Mouse (Mus musculus): ENCODE results near the gene Nkapd1. TPM values are rescaled to one million over a fixed set of nuclear protein-coding genes. Genes with fewer than 3 reads are reported as not detected.
A peak's percentile ranks its signal among the peaks of the same experiment; 100 is the strongest.

The Nkapd1 gene
- 20.2 and 21.3 TPM in 2 replicates for polyA plus RNA-seq (2014; fragmentation: Nextera tagmentation; extraction: Ambion mirVana)

GRCm38 (mm10) chr9:50616766-50617603 is at the start of gene Nkapd1, which contains the start of gene Pih1d2:
Nkapd1 (minus strand) TSS chr9:50617464.
Pih1d2 (plus strand) TSS chr9:50617321.
- Histone ChIP-seq H3K4me3 (ENCODE audit: low read depth, low read length) (peak within 1 kb of the TSS; percentile 92), H3K27me3 (ENCODE audit: control insufficient read depth, insufficient read depth, low read length) (no peaks in the 10 kb centered on the region), H3K27ac (ENCODE audit: low read depth, low read length) (peak within 1 kb of the TSS; percentile 95), H3K4me1 (ENCODE audit: control insufficient read depth, insufficient read depth, low read length) (peaks cover 5% of the 10 kb centered on the region; the same call in 1 of the 2 replicates), H3K9ac (ENCODE audit: low read depth, low read length) (peak within 1 kb of the TSS; percentile 91), H3K36me3 (ENCODE audit: control insufficient read depth, insufficient read depth, low read length) (peaks cover 13% of the 10 kb centered on the region; the same call in 1 of the 2 replicates), H3K4me2 (peak within 1 kb of the TSS; percentile 79), H3K9me3 (replicated peaks; ENCODE audit: control insufficient read depth, low read length) (no peaks in the 10 kb centered on the region)
- peak; percentile 87 for ATAC-seq (replicated peaks; ENCODE audit: insufficient number of reproducible peaks, low FRiP score, low TSS enrichment)
- WGBS (ENCODE audit: insufficient replicate concordance) = under 1% methylated on average over 80 of the region's 81 CpGs

DNA sequence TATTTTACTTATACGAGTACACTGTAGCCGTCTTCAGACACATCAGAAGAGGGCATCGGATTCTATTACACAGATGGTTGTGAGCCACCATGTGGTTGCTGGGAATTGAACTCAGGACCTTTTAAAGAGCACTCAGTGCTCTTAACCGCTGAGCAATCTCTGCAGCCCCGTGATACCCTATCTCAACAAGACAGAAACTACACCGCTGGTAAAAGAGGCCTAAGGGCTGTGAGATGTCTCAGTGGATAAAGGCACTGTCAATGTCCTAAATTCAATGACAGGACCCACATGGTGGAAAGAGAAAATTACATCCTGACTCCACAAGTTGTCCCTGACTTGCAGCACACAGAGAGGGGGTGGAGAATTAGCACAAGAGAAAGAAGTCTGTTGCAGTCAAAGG is 49.2 kb upstream of the Nkapd1 start:
- Histone ChIP-seq H3K27ac (ENCODE audit: low read depth, low read length) (no peak overlapping the region), H3K9me3 (replicated peaks; ENCODE audit: control insufficient read depth, low read length) (no peaks in the 10 kb centered on the region), H3K4me2 (no peak overlapping the region), H3K4me3 (ENCODE audit: low read depth, low read length) (no peak overlapping the region), H3K4me1 (ENCODE audit: control insufficient read depth, insufficient read depth, low read length) (no peaks in the 10 kb centered on the region), H3K9ac (ENCODE audit: low read depth, low read length) (no peak overlapping the region), H3K36me3 (ENCODE audit: control insufficient read depth, insufficient read depth, low read length) (no peaks in the 10 kb centered on the region; the same call in 1 of the 2 replicates), H3K27me3 (ENCODE audit: control insufficient read depth, insufficient read depth, low read length) (no peaks in the 10 kb centered on the region)
- 64% methylated on average over 6 of the region's 6 CpGs for WGBS (ENCODE audit: insufficient replicate concordance)
- no peak for ATAC-seq (replicated peaks; ENCODE audit: insufficient number of reproducible peaks, low FRiP score, low TSS enrichment)

GRCm38 (mm10) chr9:50664826-50665225 is 47.6 kb upstream of the Nkapd1 start:
- Histone ChIP-seq H3K4me3 (ENCODE audit: low read depth, low read length) (no peak overlapping the region), H3K4me2 (no peak overlapping the region), H3K36me3 (ENCODE audit: control insufficient read depth, insufficient read depth, low read length) (no peaks in the 10 kb centered on the region; the same call in 1 of the 2 replicates), H3K4me1 (ENCODE audit: control insufficient read depth, insufficient read depth, low read length) (no peaks in the 10 kb centered on the region), H3K27me3 (ENCODE audit: control insufficient read depth, insufficient read depth, low read length) (no peaks in the 10 kb centered on the region), H3K9me3 (replicated peaks; ENCODE audit: control insufficient read depth, low read length) (no peaks in the 10 kb centered on the region), H3K27ac (ENCODE audit: low read depth, low read length) (no peak overlapping the region), H3K9ac (ENCODE audit: low read depth, low read length) (no peak overlapping the region)
- WGBS (ENCODE audit: insufficient replicate concordance) = 80% methylated on average over 5 of the region's 5 CpGs
- no peak for ATAC-seq (replicated peaks; ENCODE audit: insufficient number of reproducible peaks, low FRiP score, low TSS enrichment)

DNA sequence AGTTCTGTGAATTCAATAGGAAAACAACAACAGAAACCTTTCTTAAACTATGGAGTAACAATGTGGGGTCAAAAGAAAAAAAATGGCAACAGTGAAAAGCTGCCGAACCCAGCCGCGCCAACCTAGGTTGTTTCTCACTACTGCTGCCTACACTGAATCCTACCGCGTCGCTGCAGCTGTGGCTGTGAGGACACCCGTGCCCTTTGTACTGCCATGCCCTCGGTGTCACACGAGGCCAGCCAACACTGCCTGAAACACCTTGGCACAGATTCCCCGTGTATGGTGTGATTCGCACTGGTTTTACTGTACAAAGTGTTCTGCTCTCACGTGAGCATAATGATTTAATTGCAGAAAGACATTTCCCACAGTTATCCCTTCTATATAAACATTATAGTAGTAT is 43.2 kb upstream of the Nkapd1 start:
- no peaks in the 10 kb centered on the region for H3K27me3 ChIP-seq (ENCODE audit: control insufficient read depth, insufficient read depth, low read length)
- no peak overlapping the region for H3K27ac ChIP-seq (ENCODE audit: low read depth, low read length)
- peak overlapping the region; percentile 97 for H3K9ac ChIP-seq (ENCODE audit: low read depth, low read length)
- peak overlapping the region; percentile 99 for H3K4me3 ChIP-seq (ENCODE audit: low read depth, low read length)
- no peaks in the 10 kb centered on the region for H3K9me3 ChIP-seq (replicated peaks; ENCODE audit: control insufficient read depth, low read length)
- H3K36me3 ChIP-seq (ENCODE audit: control insufficient read depth, insufficient read depth, low read length) = 0 out of 2 replicates have a peak, but pooled peaks cover 3% of the 10 kb centered on the region
- peak overlapping the region; percentile 68 for H3K4me2 ChIP-seq
- 20% methylated on average over 12 of the region's 12 CpGs for WGBS (ENCODE audit: insufficient replicate concordance)
- ATAC-seq (replicated peaks; ENCODE audit: insufficient number of reproducible peaks, low FRiP score, low TSS enrichment) = no peak
- H3K4me1 ChIP-seq (ENCODE audit: control insufficient read depth, insufficient read depth, low read length) = peaks cover 5% of the 10 kb centered on the region; the same call in 1 of the 2 replicates

DNA sequence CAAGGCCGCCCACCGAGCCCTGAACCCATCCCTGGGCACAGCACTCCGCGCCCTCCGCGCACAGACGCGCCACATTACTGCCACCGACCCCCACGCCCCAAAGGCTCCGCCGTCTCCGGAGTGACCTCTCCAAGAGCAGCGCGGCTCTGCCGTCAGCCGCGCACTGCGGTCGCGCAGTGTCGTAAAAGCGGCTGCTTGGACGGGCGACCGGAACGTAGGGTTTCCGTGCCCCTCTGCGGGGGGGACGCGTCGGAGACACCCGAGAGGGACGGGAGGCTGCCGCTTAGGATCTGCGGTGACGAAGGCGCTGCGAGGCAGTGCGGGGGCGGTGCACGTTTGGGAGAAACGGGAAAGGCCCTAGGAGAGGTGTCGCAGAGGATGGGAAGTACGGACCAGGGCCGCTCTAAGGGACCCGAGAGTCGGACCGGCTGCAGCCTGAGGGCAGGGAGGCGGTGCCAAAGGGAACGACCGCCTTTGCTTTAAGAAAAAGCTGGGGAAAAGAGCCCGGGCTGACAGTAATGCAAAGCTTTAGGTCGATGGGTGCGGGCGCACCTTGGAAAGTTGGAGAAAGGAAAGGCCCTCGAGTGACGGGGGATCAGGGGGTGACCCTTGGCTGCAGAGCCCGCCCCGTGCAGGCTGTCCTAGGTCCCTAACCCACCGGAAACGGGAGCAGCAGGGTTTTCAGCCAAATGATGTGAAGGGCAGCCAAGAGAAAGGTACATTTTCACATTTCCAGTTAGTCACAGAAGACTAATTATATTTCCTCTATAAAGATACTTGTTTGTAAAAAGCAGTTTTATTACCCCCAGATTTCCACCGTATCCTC is 42.3 kb upstream of the Nkapd1 start, which contains the start of gene Dlat:
Dlat (minus strand) TSS at position 389 of the 826 bp plus-strand sequence.
- H3K4me3 ChIP-seq (ENCODE audit: low read depth, low read length) = peak within 1 kb of the TSS; percentile 99
- under 1% methylated on average over 61 of the region's 63 CpGs for WGBS (ENCODE audit: insufficient replicate concordance)
- H3K27ac ChIP-seq (ENCODE audit: low read depth, low read length) = peak within 1 kb of the TSS; percentile 81
- no peaks in the 10 kb centered on the region for H3K9me3 ChIP-seq (replicated peaks; ENCODE audit: control insufficient read depth, low read length)
- 0 out of 2 replicates have a peak, but pooled peaks cover 3% of the 10 kb centered on the region for H3K36me3 ChIP-seq (ENCODE audit: control insufficient read depth, insufficient read depth, low read length)
- H3K4me1 ChIP-seq (ENCODE audit: control insufficient read depth, insufficient read depth, low read length) = peaks cover 5% of the 10 kb centered on the region; the same call in 1 of the 2 replicates
- peak; percentile 90 for ATAC-seq (replicated peaks; ENCODE audit: insufficient number of reproducible peaks, low FRiP score, low TSS enrichment)
- peak within 1 kb of the TSS; percentile 97 for H3K9ac ChIP-seq (ENCODE audit: low read depth, low read length)
- peak within 1 kb of the TSS; percentile 68 for H3K4me2 ChIP-seq
- no peaks in the 10 kb centered on the region for H3K27me3 ChIP-seq (ENCODE audit: control insufficient read depth, insufficient read depth, low read length)

GRCm38 (mm10) chr9:50658941-50659388 is 41.7 kb upstream of the Nkapd1 start:
- Histone ChIP-seq H3K27me3 (ENCODE audit: control insufficient read depth, insufficient read depth, low read length) (no peaks in the 10 kb centered on the region), H3K4me1 (ENCODE audit: control insufficient read depth, insufficient read depth, low read length) (peaks cover 5% of the 10 kb centered on the region; the same call in 1 of the 2 replicates), H3K9me3 (replicated peaks; ENCODE audit: control insufficient read depth, low read length) (no peaks in the 10 kb centered on the region), H3K9ac (ENCODE audit: low read depth, low read length) (peak overlapping the region; percentile 97), H3K4me3 (ENCODE audit: low read depth, low read length) (peak overlapping the region; percentile 99), H3K36me3 (ENCODE audit: control insufficient read depth, insufficient read depth, low read length) (0 out of 2 replicates have a peak, but pooled peaks cover 3% of the 10 kb centered on the region), H3K27ac (ENCODE audit: low read depth, low read length) (peak overlapping the region; percentile 81), H3K4me2 (peak overlapping the region; percentile 68)
- WGBS (ENCODE audit: insufficient replicate concordance) = under 1% methylated on average over 24 of the region's 28 CpGs
- peak; percentile 24 for ATAC-seq (replicated peaks; ENCODE audit: insufficient number of reproducible peaks, low FRiP score, low TSS enrichment)

DNA sequence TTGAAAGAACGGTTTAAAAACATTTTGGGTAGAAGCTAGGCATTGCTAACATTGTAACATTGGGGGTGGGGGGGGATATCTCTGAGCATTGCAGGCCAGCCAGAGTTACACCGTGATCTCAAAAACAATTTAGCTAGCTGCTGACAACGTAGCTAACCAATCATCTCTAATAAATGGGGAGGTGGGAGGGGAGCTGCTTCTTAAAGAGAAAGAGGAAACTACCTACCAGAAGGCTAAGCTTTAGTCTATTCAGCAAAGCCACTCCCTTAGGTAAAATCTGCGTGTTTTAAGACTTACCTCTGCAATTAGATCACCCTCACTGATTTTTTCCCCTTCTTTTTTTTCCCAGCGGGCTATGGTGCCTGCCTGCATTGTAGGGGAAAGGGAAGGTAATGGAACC is 41.1 kb upstream of the Nkapd1 start:
- no peak overlapping the region for H3K27ac ChIP-seq (ENCODE audit: low read depth, low read length)
- ATAC-seq (replicated peaks; ENCODE audit: insufficient number of reproducible peaks, low FRiP score, low TSS enrichment) = no peak
- 17% methylated on average over 5 of the region's 5 CpGs for WGBS (ENCODE audit: insufficient replicate concordance)
- H3K9ac ChIP-seq (ENCODE audit: low read depth, low read length) = peak overlapping the region; percentile 97
- H3K27me3 ChIP-seq (ENCODE audit: control insufficient read depth, insufficient read depth, low read length) = no peaks in the 10 kb centered on the region
- peak overlapping the region; percentile 99 for H3K4me3 ChIP-seq (ENCODE audit: low read depth, low read length)
- H3K4me2 ChIP-seq = peak overlapping the region; percentile 68
- no peaks in the 10 kb centered on the region for H3K9me3 ChIP-seq (replicated peaks; ENCODE audit: control insufficient read depth, low read length)
- peaks cover 5% of the 10 kb centered on the region; the same call in 1 of the 2 replicates for H3K4me1 ChIP-seq (ENCODE audit: control insufficient read depth, insufficient read depth, low read length)
- peaks cover 5% of the 10 kb centered on the region; the same call in 1 of the 2 replicates for H3K36me3 ChIP-seq (ENCODE audit: control insufficient read depth, insufficient read depth, low read length)

- no peak overlapping the region for H3K27ac ChIP-seq (ENCODE audit: low read depth, low read length)
- peak; percentile 83 for ATAC-seq (replicated peaks; ENCODE audit: insufficient number of reproducible peaks, low FRiP score, low TSS enrichment)
- H3K4me1 ChIP-seq (ENCODE audit: control insufficient read depth, insufficient read depth, low read length) = no peaks in the 10 kb centered on the region
- no peak overlapping the region for H3K4me2 ChIP-seq
- H3K9ac ChIP-seq (ENCODE audit: low read depth, low read length) = no peak overlapping the region
- H3K36me3 ChIP-seq (ENCODE audit: control insufficient read depth, insufficient read depth, low read length) = peaks cover 47% of the 10 kb centered on the region
- H3K9me3 ChIP-seq (replicated peaks; ENCODE audit: control insufficient read depth, low read length) = no peaks in the 10 kb centered on the region
- H3K27me3 ChIP-seq (ENCODE audit: control insufficient read depth, insufficient read depth, low read length) = no peaks in the 10 kb centered on the region
- 90% methylated on average over 10 of the region's 10 CpGs for WGBS (ENCODE audit: insufficient replicate concordance)
- no peak overlapping the region for H3K4me3 ChIP-seq (ENCODE audit: low read depth, low read length)
These were observed 33.2 kb upstream of the Nkapd1 start for GRCm38 (mm10) chr9:50650503-50650902.
